Mouse (Mus musculus) forebrain, postnatal 0 days (tissue): Measurements from ENCODE around the gene Arrb1. TPM values are rescaled to one million over a fixed set of nuclear protein-coding genes. Genes with fewer than 3 reads are reported as not detected.

Experiments
- ATAC-seq: fragments of 200-750 bp; cut with Nextera tagmentation; 2 replicates; pipeline ENCODE4 v1.8.0; 2017; ENCODE audit warnings: mild to moderate bottlenecking, moderate library complexity
- DNase-seq: peaks from one replicate; pipeline ENCODE4 v3.0.0-alpha.2; 2015
- H3K27ac ChIP-seq: fragments of 300-500 bp; sonication (generic); 2 replicates; pipeline ENCODE4 v1.5.1; 2014; ENCODE audit warnings: low read depth, mild to moderate bottlenecking, antibody characterized with exemption, low read length, moderate library complexity, mixed read lengths
- H3K27me3 ChIP-seq: fragments of 300-500 bp; sonication (generic); 2 replicates; pipeline ENCODE4 v1.6.1; 2014; ENCODE audit warnings: mild to moderate bottlenecking, low read length, mixed read lengths; ENCODE audit not compliant: insufficient read depth
- H3K36me3 ChIP-seq: fragments of 300-500 bp; sonication (generic); 2 replicates; pipeline ENCODE4 v1.6.1; 2014; ENCODE audit warnings: mild to moderate bottlenecking, moderate library complexity; ENCODE audit not compliant: insufficient read depth
- H3K4me1 ChIP-seq: fragments of 300-500 bp; sonication (generic); 2 replicates; pipeline ENCODE4 v1.6.1; 2014; ENCODE audit warnings: antibody characterized with exemption; ENCODE audit not compliant: insufficient read depth
- H3K4me2 ChIP-seq: fragments of 300-500 bp; sonication (generic); 2 replicates; pipeline ENCODE4 v1.6.1; 2014; ENCODE audit warnings: low read depth, mild to moderate bottlenecking, moderate library complexity
- H3K4me3 ChIP-seq: fragments of 300-500 bp; sonication (generic); 2 replicates; pipeline ENCODE4 v1.5.1; 2014; ENCODE audit warnings: low read depth, low read length, mixed read lengths
- H3K9ac ChIP-seq: fragments of 300-500 bp; sonication (generic); 2 replicates; pipeline ENCODE4 v1.6.1; 2014; ENCODE audit warnings: mild to moderate bottlenecking
- H3K9me3 ChIP-seq: fragments of 300-500 bp; sonication (generic); 2 replicates; pipeline ENCODE4 v1.6.1; 2016; ENCODE audit warnings: low read length
- CTCF ChIP-seq: sonication (generic); IDR thresholded peaks from 2 replicates; pipeline ENCODE4 v1.5.1; 2016; ENCODE audit warnings: antibody characterized with exemption, control low read depth, low read depth
- WGBS: fragments of 180-500 bp; shearing (Covaris S2); extraction: QIAGEN DNeasy Blood & Tissue Kit; methylation state at CpG from one replicate; pipeline ENCODE4 v1.1.7; 2014; 5-methylcytosine and 5-hydroxymethylcytosine counted together
- polyA plus RNA-seq: library from polyadenylated mRNA; unstranded; fragments of >200 nt; fragmentation: Nextera tagmentation; extraction: Ambion mirVana; gene quantifications from 2 replicates; pipeline ENCODE4 v1.2.1, GENCODE M21; 2015
- total RNA-seq: library from RNA; depleted of rRNA; stranded (reverse); fragments of >200 nt; gene quantifications from 2 replicates; pipeline ENCODE4 v1.2.3, GENCODE M21; 2014

Arrb1 gene
- total and polyA plus RNA-seq, 2 experiments from 2014 or later: 13.0 to 102 TPM

DNA sequence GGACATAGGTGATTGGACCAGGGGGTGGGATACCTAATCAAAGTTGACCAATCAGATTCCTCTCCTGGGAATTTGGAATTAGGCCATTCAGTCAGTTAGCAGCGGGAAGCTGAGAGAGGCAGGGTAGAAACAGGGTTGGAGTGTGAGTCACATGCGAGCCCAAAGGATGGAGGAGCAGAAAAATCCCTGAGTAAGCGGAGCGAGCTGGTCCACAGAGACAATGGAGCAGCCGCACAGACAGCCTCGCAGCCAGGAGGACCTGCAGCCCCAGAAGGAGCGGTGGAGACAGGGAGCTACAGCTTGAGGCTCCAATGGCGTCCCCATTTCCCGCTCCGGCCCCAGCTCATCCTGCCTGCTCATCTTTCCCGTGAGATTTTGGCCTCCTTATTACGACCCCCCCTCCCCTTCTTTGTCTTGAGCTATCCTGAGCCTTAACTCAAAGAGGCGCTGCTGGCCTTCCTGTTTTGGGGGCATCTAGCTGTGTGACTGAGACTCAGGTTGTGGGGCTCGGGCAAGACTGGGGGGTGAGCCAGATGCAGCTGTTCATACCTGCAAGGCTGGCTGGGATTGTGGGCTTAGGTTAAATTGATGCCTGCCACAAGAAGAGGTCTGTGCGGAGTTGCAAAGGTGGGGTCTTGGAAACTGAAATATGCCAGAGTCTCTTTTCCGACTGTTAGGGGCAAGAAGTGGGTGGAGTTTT lies 44.4 kb downstream of the Arrb1 start:
- DNase-seq (peak; percentile 68), ATAC-seq (peak; percentile 80)
- WGBS: 5% methylated on average over 16 of the region's 16 CpGs
- Histone ChIP-seq H3K9ac (peak overlapping the region; percentile 39), H3K9me3 (no peaks in the 10 kb centered on the region), H3K27me3 (no peaks in the 10 kb centered on the region), H3K4me3 (peak overlapping the region; percentile 20; the same call in 1 of the 2 replicates), H3K27ac (peak overlapping the region; percentile 69), H3K36me3 (peaks cover 9% of the 10 kb centered on the region; the same call in 1 of the 2 replicates), H3K4me2 (peak overlapping the region; percentile 44), H3K4me1 (peaks cover 11% of the 10 kb centered on the region)
- TF ChIP-seq CTCF: no peak

DNA sequence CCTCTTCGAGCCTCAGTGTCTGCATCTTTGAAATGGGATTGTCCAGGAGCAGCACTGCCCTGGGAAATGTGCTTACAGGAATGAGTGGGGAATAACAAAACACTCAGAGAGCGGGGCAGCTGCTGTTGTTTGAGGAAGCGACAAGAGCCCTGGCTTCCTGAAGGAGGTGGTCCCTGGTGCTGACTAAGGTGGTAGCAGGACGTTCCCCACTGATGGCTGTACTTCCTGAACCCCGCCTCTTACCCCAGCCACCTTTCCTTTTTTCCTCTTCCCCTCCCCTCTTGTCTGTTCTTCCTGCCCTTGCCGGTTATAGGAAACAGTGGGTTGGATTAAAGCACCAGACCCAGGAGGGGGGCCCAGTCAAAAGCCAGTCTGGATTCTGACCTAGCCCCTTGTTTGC lies 45.0 kb downstream of the Arrb1 start:
- H3K4me3 ChIP-seq: no peak overlapping the region
- no peak overlapping the region for H3K9ac ChIP-seq
- H3K9me3 ChIP-seq: no peaks in the 10 kb centered on the region
- WGBS: 38% methylated on average over 6 of the region's 6 CpGs
- no peaks in the 10 kb centered on the region for H3K27me3 ChIP-seq
- peaks cover 11% of the 10 kb centered on the region for H3K4me1 ChIP-seq
- peaks cover 13% of the 10 kb centered on the region for H3K36me3 ChIP-seq
- no peak for DNase-seq
- H3K27ac ChIP-seq: no peak overlapping the region
- TF ChIP-seq CTCF: no peak
- H3K4me2 ChIP-seq: peak overlapping the region; percentile 44
- ATAC-seq: no peak

DNA sequence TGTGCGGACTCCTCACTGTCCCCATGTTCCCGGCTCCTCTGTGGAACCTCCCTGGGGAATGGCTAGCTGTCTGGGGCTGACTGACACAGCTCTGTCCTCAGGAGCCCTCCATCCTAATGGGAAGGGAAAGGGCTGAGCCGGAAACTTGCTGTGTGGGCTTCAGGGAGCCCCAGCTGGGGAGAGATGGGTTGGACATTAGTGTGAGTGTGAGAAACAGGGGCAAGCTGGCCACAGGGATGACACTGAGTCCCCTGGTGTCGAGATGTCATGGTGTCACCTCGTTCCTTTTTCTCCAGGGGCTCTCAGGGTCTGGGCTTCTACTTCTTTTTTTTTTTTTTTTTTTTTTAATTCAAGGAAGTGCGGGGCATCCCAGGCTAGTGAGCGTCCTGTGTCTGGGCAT lies 47.0 kb downstream of the Arrb1 start:
- WGBS: 82% methylated on average over 7 of the region's 7 CpGs
- DNase-seq: no peak
- no peak for TF ChIP-seq CTCF
- H3K9ac ChIP-seq: no peak overlapping the region
- no peaks in the 10 kb centered on the region for H3K27me3 ChIP-seq
- no peak overlapping the region for H3K27ac ChIP-seq
- H3K4me2 ChIP-seq: no peak overlapping the region
- no peak for ATAC-seq
- peaks cover 11% of the 10 kb centered on the region for H3K4me1 ChIP-seq
- H3K9me3 ChIP-seq: no peaks in the 10 kb centered on the region
- H3K36me3 ChIP-seq: peaks cover 25% of the 10 kb centered on the region
- no peak overlapping the region for H3K4me3 ChIP-seq

DNA sequence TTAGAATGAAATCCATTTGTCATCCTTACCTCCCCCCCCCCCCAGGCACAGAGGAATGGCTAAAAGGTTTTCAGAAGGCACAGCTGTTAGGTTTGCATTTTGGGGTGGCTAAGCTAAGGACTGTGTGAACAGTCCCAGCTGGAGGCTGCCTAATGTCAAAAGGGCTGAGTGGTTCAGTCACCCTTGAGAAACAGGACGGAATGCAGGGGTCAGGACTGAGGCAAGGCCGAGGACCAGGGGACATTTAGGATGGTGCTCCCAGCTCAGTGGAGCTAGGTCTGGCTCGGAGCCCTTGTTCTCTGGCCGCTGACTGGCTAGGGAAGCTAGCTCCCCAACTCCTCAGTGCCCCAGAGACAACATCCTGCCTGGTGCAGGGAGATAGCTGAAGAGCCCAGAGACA lies 47.6 kb downstream of the Arrb1 start:
- Histone ChIP-seq H3K27me3 (no peaks in the 10 kb centered on the region), H3K9me3 (no peaks in the 10 kb centered on the region), H3K4me2 (no peak overlapping the region), H3K4me3 (no peak overlapping the region), H3K4me1 (peaks cover 11% of the 10 kb centered on the region), H3K36me3 (peaks cover 31% of the 10 kb centered on the region), H3K27ac (no peak overlapping the region), H3K9ac (no peak overlapping the region)
- WGBS: 73% methylated on average over 4 of the region's 4 CpGs
- no peak for TF ChIP-seq CTCF
- no peak for DNase-seq
- ATAC-seq: no peak

DNA sequence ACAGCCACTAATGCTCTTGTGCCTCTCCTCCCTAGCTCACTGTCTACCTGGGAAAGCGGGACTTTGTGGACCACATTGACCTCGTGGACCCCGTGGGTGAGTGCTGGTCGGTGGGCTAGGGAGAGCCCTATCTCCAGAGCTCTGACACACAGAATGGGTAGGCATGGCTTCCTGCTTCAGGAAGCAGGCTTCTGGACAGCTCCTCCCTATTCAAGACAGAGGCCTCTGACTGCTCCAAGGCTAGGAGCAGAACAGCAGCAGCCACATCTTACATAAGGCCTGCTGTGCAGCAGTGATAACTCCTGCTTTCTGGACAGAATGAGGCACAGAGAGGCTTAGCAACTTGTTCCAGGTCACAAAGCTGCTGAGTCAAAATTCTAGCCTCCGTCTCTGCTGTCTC lies 48.4 kb downstream of the Arrb1 start:
- Histone ChIP-seq H3K4me3 (no peak overlapping the region), H3K27me3 (no peaks in the 10 kb centered on the region), H3K36me3 (peaks cover 38% of the 10 kb centered on the region), H3K9me3 (no peaks in the 10 kb centered on the region), H3K4me1 (peaks cover 11% of the 10 kb centered on the region), H3K27ac (no peak overlapping the region), H3K4me2 (no peak overlapping the region), H3K9ac (no peak overlapping the region)
- WGBS: 93% methylated on average over 5 of the region's 5 CpGs
- no peak for ATAC-seq
- TF ChIP-seq CTCF: no peak
- no peak for DNase-seq

DNA sequence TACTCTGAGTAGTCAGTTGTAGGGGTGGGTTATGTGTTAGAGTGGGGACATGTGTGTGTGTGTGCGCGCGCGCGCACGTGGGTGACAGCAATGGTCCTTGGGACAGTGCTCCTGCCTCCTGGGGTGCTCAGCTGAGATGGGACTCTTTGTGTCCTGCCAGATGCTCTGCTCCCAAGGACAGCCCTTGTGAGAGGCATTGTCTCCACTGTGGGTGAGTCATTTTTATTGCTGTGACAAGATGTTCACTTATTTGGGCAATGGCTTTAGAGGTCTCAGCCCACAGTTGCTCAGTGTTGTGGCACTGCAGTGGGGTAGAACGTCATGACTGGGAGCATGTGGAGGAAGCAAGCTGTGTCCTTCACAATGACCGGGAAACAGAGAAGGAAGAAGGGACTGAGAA lies 50.7 kb downstream of the Arrb1 start:
- H3K27me3 ChIP-seq: no peaks in the 10 kb centered on the region
- TF ChIP-seq CTCF: no peak
- H3K9ac ChIP-seq: no peak overlapping the region
- H3K4me2 ChIP-seq: no peak overlapping the region
- ATAC-seq: no peak
- no peak overlapping the region for H3K4me3 ChIP-seq
- no peaks in the 10 kb centered on the region for H3K9me3 ChIP-seq
- no peak for DNase-seq
- WGBS: 91% methylated on average over 8 of the region's 8 CpGs
- H3K27ac ChIP-seq: no peak overlapping the region
- peaks cover 55% of the 10 kb centered on the region for H3K36me3 ChIP-seq
- no peaks in the 10 kb centered on the region for H3K4me1 ChIP-seq

DNA sequence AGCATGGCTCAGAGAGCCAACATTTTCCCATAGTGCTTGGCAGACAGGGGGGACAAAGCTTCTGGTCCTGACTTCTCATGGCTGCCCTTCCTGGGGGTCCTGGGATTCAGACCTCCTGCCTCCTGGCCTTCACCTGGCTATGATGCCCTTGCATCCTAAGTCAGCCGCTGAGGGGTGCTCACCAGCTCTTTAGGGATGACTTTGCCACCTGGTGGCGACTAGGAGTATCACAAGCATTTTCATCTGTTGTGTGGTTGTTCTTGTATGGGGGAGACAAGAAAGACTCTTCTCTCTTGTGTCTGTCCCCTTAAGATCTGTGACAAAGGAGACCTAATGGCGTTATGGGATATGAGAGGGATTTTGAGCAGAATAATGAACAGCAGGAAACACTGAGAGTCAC lies 54.8 kb downstream of the Arrb1 start:
- Histone ChIP-seq H3K27me3 (no peaks in the 10 kb centered on the region), H3K9ac (no peak overlapping the region), H3K9me3 (no peaks in the 10 kb centered on the region), H3K4me3 (no peak overlapping the region), H3K27ac (no peak overlapping the region), H3K4me1 (no peaks in the 10 kb centered on the region), H3K4me2 (no peak overlapping the region), H3K36me3 (peaks cover 84% of the 10 kb centered on the region)
- ATAC-seq (peak; percentile 77), DNase-seq (peak; percentile 86)
- peak; percentile 92 for TF ChIP-seq CTCF
- 7% methylated on average over 3 of the region's 3 CpGs for WGBS
